Mouse (Mus musculus) G1E (cell line): ENCODE results near the gene Anln.

Experiments used
- CTCF ChIP-seq: IDR thresholded peaks from 2 replicates; pipeline ENCODE4 v1.5.1; 2012; ENCODE audit warnings: low read depth, low read length, inconsistent platforms, mixed read lengths
- GATA1 ChIP-seq: IDR thresholded peaks from 2 replicates; pipeline ENCODE4 v1.6.1; 2012; ENCODE audit warnings: borderline replicate concordance, low read length, inconsistent platforms, mixed read lengths
- GATA2 ChIP-seq: IDR thresholded peaks from 2 replicates; pipeline ENCODE4 v1.6.1; 2012; ENCODE audit warnings: low read depth, low read length, inconsistent platforms, borderline replicate concordance
- POLR2AphosphoS5 ChIP-seq: IDR thresholded peaks from 2 replicates; pipeline ENCODE4 v1.6.1; 2012; ENCODE audit warnings: low read depth, low read length, inconsistent platforms; ENCODE audit not compliant: insufficient replicate concordance

DNA sequence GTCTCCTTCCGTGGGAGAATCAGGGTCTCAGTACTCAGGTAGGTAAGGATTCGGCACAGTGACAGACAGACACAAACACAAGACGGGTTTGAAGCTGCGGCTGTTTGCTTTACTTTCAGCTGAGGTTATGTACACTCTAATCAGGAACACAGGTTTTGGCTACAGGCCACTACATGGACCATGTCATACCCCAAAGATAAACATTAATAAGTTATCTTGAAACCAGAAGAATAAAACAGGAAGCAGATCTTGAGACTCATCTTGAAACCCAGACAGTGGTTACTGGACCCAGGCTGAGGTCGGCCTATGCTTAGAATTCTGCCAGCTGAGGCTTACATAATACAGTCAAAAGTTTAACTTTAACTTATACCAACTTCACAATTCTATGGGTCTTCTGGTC is 75.8 kb downstream of the Anln start:
- TF ChIP-seq CTCF (no peak), GATA2 (no peak), GATA1 (no peak), POLR2AphosphoS5 (no peak)
